Mouse (Mus musculus) thymus, adult 18-20 months (tissue): ENCODE data around the gene Crlf2.

Experiments used
- DNase-seq, 2 experiments: peaks; one replicate each; pipeline ENCODE4 v3.0.0; 2022; ENCODE audit warnings: mixed read lengths in 2 of 2

Crlf2 gene

GRCm38 (mm10) chr5:109547112-109547511 lies 11.7 kb downstream of the Crlf2 start:
- DNase-seq = no peak

- DNase-seq = no peak
Observed at GRCm38 (mm10) chr5:109509679-109510078, 49.1 kb downstream of the Crlf2 start.

GRCm38 (mm10) chr5:109506729-109507128 lies 52.1 kb downstream of the Crlf2 start:
- no peak for DNase-seq
